Mouse (Mus musculus) bone marrow, adult 2 months (tissue): ENCODE results near the gene Olfr1256.

Experiments
- CTCF ChIP-seq: fragments of 200-500 bp; IDR thresholded peaks from 2 replicates; pipeline ENCODE4 v1.5.1; 2011; ENCODE audit warnings: low read length, control low read depth; ENCODE audit not compliant: control insufficient read depth, insufficient read depth
- POLR2A ChIP-seq: fragments of 200-500 bp; IDR thresholded peaks from 2 replicates; pipeline ENCODE4 v1.6.1; 2011; ENCODE audit warnings: low read depth, mild to moderate bottlenecking, control low read depth, low read length, borderline replicate concordance; ENCODE audit not compliant: control insufficient read depth

DNA sequence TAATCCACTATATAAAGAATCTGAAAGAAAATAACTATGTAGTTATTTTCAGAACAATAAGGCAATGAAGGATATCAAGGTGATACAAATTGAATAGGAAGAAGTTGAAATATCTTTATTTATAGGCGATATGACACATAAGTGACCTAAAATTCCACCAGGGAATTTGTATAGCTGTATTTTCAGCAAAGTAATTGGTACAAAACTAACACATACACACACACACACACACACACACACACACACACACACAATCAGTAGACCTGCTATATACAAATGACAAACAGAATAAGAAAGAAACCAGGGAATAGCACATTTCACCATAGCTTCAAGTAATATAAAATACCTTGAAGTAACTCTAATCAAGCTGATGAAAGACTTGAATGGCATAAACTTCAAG, 21.1 kb downstream of the Olfr1256 start:
- TF ChIP-seq CTCF = no peak
- no peak for TF ChIP-seq POLR2A
